In the genomic region with DNA sequence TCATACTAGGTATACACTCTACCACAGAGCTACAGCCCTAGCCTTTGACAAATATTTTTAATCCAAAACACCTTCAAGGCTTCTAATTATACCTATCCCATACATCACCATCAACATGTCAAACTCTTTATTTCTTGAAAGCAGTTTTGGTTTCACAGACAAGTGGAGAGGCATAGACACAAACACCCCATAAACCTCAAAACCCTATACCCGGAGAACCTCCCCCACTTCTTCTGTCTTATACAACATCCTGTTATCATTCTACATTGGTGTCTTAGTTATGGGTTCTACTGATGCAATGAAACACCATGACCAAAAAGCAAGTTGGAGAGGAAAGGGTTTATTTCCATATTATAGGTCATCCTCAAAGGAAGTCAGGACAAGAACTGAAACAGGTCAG, we compare ENCODE assay signal across 31 mouse cellular contexts. TPM values are rescaled to one million over a fixed set of nuclear protein-coding genes. Genes with fewer than 3 reads are reported as not detected.
DNase-seq lines count a peak whose midpoint lies in the region; ATAC-seq and TF ChIP-seq lines count a peak whose summit lies in the region.
"Had no signal": no experiment of that assay in that cellular context is flagged by ENCODE, and none has a peak within 500 bp of the region (broad histone marks: within the 10 kb centered on the region; RNA-seq: fewer than 3 reads in every experiment).

No protein-coding gene starts in this region.

- peak; percentile 96 for ATAC-seq in CD4-positive, CD25-positive, alpha-beta regulatory T cell, adult 4 months
- ATAC-seq in hindbrain, postnatal 0 days = no peak
- ATAC-seq in liver, postnatal 0 days = no peak
- ATAC-seq: forebrain, embryonic 14.5 days; forebrain, postnatal 0 days; intestine, postnatal 0 days had no signal

- H3K27me3 ChIP-seq in spleen, adult 2 months (ENCODE audit: control insufficient read depth, insufficient read depth, low read length) = no peaks in the 10 kb centered on the region
- H3K27me3 ChIP-seq in hindbrain, postnatal 0 days (ENCODE audit: insufficient read depth, low read length) = no peaks in the 10 kb centered on the region
- H3K27me3 ChIP-seq in liver, postnatal 0 days (ENCODE audit: insufficient read depth, low read length) = no peaks in the 10 kb centered on the region
- H3K27me3 ChIP-seq: embryonic facial prominence, embryonic 12.5 days; embryonic facial prominence, embryonic 15.5 days; heart, embryonic 13.5 days; hindbrain, embryonic 12.5 days; hindbrain, embryonic 15.5 days had no signal

- DNase-seq in spleen, adult 2 months (ENCODE audit: low read depth in 1 of 2, low spot score in 2 of 2) = peak in 1 of 2 experiments; percentile 21
- no peak for DNase-seq in spleen, adult 12 weeks (ENCODE audit: low spot score)
- peak; percentile 81 for DNase-seq in induced T-regulatory cell, adult 2 months (ENCODE audit: low read depth)
- no peak for DNase-seq in hindbrain, postnatal 0 days (ENCODE audit: low spot score)
- no peak for DNase-seq in liver, postnatal 0 days
- no peak for DNase-seq in heart, postnatal 36 days
- DNase-seq: adrenal gland, postnatal 14 days; cerebellum, adult 11 months; cerebellum, adult 2 months; cerebellum, adult 9-11 months; cerebellum, postnatal 25 days; forebrain, postnatal 0 days; gastrocnemius, adult 2 months; gastrocnemius, postnatal 14 days; heart, adult 18-20 months; heart, postnatal 14 days had no signal

- H3K4me2 ChIP-seq in hindbrain, postnatal 0 days (ENCODE audit: low read depth, low read length) = no peak overlapping the region
- H3K4me2 ChIP-seq in liver, postnatal 0 days (ENCODE audit: low read depth, low read length) = no peak overlapping the region
- H3K4me2 ChIP-seq: embryonic facial prominence, embryonic 12.5 days; embryonic facial prominence, embryonic 15.5 days; heart, embryonic 13.5 days; hindbrain, embryonic 12.5 days; hindbrain, embryonic 15.5 days had no signal

- 68% methylated on average over 1 of the region's 1 CpGs for WGBS in spleen, adult 2 months
- WGBS in hindbrain, postnatal 0 days = 98% methylated on average over 1 of the region's 1 CpGs
- 66% methylated on average over 1 of the region's 1 CpGs for WGBS in liver, postnatal 0 days (ENCODE audit: insufficient replicate concordance)

- H3K4me1 ChIP-seq in spleen, adult 2 months (ENCODE audit: control insufficient read depth, insufficient read depth, insufficient read length) = no peaks in the 10 kb centered on the region
- no peaks in the 10 kb centered on the region for H3K4me1 ChIP-seq in hindbrain, postnatal 0 days (ENCODE audit: insufficient read depth, low read length)
- H3K4me1 ChIP-seq in liver, postnatal 0 days (ENCODE audit: insufficient read depth) = no peaks in the 10 kb centered on the region
- H3K4me1 ChIP-seq: embryonic facial prominence, embryonic 12.5 days; embryonic facial prominence, embryonic 15.5 days; heart, embryonic 10.5 days; heart, embryonic 13.5 days; hindbrain, embryonic 12.5 days; hindbrain, embryonic 15.5 days had no signal

- intact Hi-C loops in heart, postnatal 36 days (cut with DNase I) = no loop called here

- H3K36me3 ChIP-seq in spleen, adult 2 months (ENCODE audit: control insufficient read depth, insufficient read depth, low read length) = no peaks in the 10 kb centered on the region
- H3K36me3 ChIP-seq in hindbrain, postnatal 0 days (ENCODE audit: insufficient read depth, low read length) = no peaks in the 10 kb centered on the region
- no peaks in the 10 kb centered on the region for H3K36me3 ChIP-seq in liver, postnatal 0 days (replicated peaks; ENCODE audit: insufficient read depth, low read length)
- H3K36me3 ChIP-seq: embryonic facial prominence, embryonic 12.5 days; embryonic facial prominence, embryonic 15.5 days; heart, embryonic 10.5 days; heart, embryonic 13.5 days; hindbrain, embryonic 12.5 days; hindbrain, embryonic 15.5 days had no signal

- H3K4me3 ChIP-seq in spleen, adult 2 months (ENCODE audit: extremely low read depth, insufficient read depth, insufficient read length) = no peak overlapping the region; the same call in 1 of the 2 replicates
- no peak overlapping the region for H3K4me3 ChIP-seq in hindbrain, postnatal 0 days (ENCODE audit: low read length)
- H3K4me3 ChIP-seq in liver, postnatal 0 days (ENCODE audit: low read depth, low read length) = no peak overlapping the region
- H3K4me3 ChIP-seq: embryonic facial prominence, embryonic 12.5 days; embryonic facial prominence, embryonic 15.5 days; gastrocnemius, adult 2 months; heart, embryonic 10.5 days; heart, embryonic 13.5 days; hindbrain, embryonic 12.5 days; hindbrain, embryonic 15.5 days had no signal

- H3K9ac ChIP-seq in hindbrain, postnatal 0 days (replicated peaks; ENCODE audit: low read length) = no peak overlapping the region
- no peak overlapping the region for H3K9ac ChIP-seq in liver, postnatal 0 days (replicated peaks)
- H3K9ac ChIP-seq: embryonic facial prominence, embryonic 12.5 days; embryonic facial prominence, embryonic 15.5 days; forebrain, postnatal 0 days; heart, embryonic 13.5 days; hindbrain, embryonic 12.5 days; hindbrain, embryonic 15.5 days had no signal

- TF ChIP-seq POLR2A in spleen, adult 2 months (IDR thresholded peaks at IDR 0.05; ENCODE audit: low read depth, low read length) = no peak

- no peak for TF ChIP-seq CTCF in spleen, adult 2 months (IDR thresholded peaks at IDR 0.05; ENCODE audit: extremely low read depth, insufficient read depth, insufficient read length, insufficient replicate concordance)
- no peak for TF ChIP-seq CTCF in hindbrain, postnatal 0 days (IDR thresholded peaks at IDR 0.05; ENCODE audit: low read depth)
- TF ChIP-seq CTCF in liver, postnatal 0 days (IDR thresholded peaks at IDR 0.05; ENCODE audit: low read depth) = no peak

- H3K27ac ChIP-seq in spleen, adult 2 months (ENCODE audit: insufficient read depth, low read length) = peak overlapping the region; percentile 48
- no peak overlapping the region for H3K27ac ChIP-seq in hindbrain, postnatal 0 days
- H3K27ac ChIP-seq in liver, postnatal 0 days (ENCODE audit: low read depth) = no peak overlapping the region
- H3K27ac ChIP-seq: embryonic facial prominence, embryonic 12.5 days; embryonic facial prominence, embryonic 15.5 days; gastrocnemius, adult 2 months; heart, embryonic 10.5 days; heart, embryonic 13.5 days; hindbrain, embryonic 12.5 days; hindbrain, embryonic 15.5 days had no signal

- no peaks in the 10 kb centered on the region for H3K9me3 ChIP-seq in hindbrain, postnatal 0 days (ENCODE audit: low read length)
- no peaks in the 10 kb centered on the region for H3K9me3 ChIP-seq in liver, postnatal 0 days (ENCODE audit: low read length)
- H3K9me3 ChIP-seq: embryonic facial prominence, embryonic 12.5 days; embryonic facial prominence, embryonic 15.5 days; heart, embryonic 10.5 days; heart, embryonic 13.5 days; hindbrain, embryonic 12.5 days; hindbrain, embryonic 15.5 days had no signal

- no peak for TF ChIP-seq EP300 in liver, postnatal 0 days (IDR thresholded peaks at IDR 0.05; ENCODE audit: low read depth)

RNA-seq across cellular contexts. Expression of gene Art2b, which starts 15.0 kb away (rescaled TPM):
- polyA plus RNA-seq in spleen, adult 2 months (2012; rRNA removed) = 9.5 and 11.7 TPM in 2 replicates
- polyA plus RNA-seq in CD4-positive, CD25-positive, alpha-beta regulatory T cell, adult 4 months (2017; shearing (Covaris generic)) = 100 to 1,000 TPM; 144 to 219 TPM
- not detected in 2 replicates for total RNA-seq in hindbrain, postnatal 0 days (2014; rRNA removed)
- polyA plus RNA-seq in hindbrain, postnatal 0 days (2015; fragmentation: Nextera tagmentation; extraction: Ambion mirVana) = not detected in 2 replicates
- polyA plus RNA-seq in liver, postnatal 0 days (2015; fragmentation: Nextera tagmentation; extraction: Ambion mirVana) = 0.05 and 0.07 TPM in 2 replicates
- not detected for total RNA-seq in heart, postnatal 36 days (2021)
- total RNA-seq: common myeloid progenitor, adult 5-6 weeks; forebrain, postnatal 0 days; gastrocnemius, adult 2 months; gastrocnemius, postnatal 14 days; gastrocnemius, postnatal 4 days; heart, postnatal 14 days; MEL had no signal
- polyA plus RNA-seq: C2C12; cerebellum, adult 2 months; embryonic facial prominence, embryonic 12.5 days; embryonic facial prominence, embryonic 15.5 days; forebrain, embryonic 11.5 days; forebrain, embryonic 14.5 days; forebrain, postnatal 0 days; frontal cortex, adult 2 months; heart, embryonic 10.5 days; heart, embryonic 13.5 days; hindbrain, embryonic 12.5 days; hindbrain, embryonic 15.5 days had no signal

Comparison
In these comparisons a context has a peak if more than half of its experiments do, and no peak if none do; other contexts are left out.
1. RNA of gene Art2b, which starts 15.0 kb away (polyA plus RNA-seq): 144 to 219 TPM in CD4-positive, CD25-positive, alpha-beta regulatory T cell, adult 4 months; 9.5 to 11.7 TPM in spleen, adult 2 months, 0.05 to 0.07 TPM in liver, postnatal 0 days and not detected in hindbrain, postnatal 0 days; every median in the first group is over 10 times any median in the second.